In the genomic region with DNA sequence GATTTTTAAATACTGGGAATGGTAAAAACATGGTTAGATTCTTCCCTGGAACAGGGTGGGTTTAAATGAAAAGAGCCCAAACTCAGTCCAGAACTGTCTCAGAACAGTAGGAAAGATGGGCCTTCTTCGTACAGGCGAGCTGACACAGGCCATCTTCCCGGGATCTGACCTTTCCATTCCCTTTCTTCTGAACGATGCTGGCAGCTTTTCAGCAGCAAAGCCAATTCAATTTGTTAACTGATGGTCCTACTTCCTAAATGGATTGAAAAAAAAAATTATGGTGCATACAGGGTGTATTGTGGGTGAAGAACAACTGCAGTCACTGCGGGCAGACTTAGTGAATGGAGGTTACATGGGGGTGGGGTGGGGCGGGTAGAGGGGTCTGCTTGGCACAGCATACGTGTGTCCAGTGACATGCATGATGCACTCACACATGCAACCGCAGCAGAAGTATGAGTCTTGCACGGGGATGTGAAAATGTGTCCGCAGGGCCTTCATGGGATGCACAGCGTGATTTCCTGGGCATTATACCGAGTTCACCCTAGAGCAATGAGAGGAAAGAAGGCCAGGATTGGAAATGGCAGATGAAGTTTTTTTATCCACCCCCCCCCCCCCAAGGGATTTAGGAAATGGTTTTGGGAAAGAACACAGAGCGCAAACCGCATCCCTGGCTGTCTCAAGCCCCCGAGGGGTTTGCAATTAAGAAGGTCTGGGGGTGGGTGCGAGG, we compare ENCODE assay signal across 8 mouse cellular contexts. TPM values are rescaled to one million over a fixed set of nuclear protein-coding genes. Genes with fewer than 3 reads are reported as not detected.
DNase-seq lines count a peak whose midpoint lies in the region; ATAC-seq and TF ChIP-seq lines count a peak whose summit lies in the region.

No protein-coding gene starts in this region.

- TF ChIP-seq CTCF in forebrain, postnatal 0 days (IDR thresholded peaks at IDR 0.05; ENCODE audit: low read depth), result no peak

- H3K4me2 ChIP-seq in heart, embryonic 16.5 days (ENCODE audit: low read depth, low read length), result peak overlapping the region; percentile 95
- peak overlapping the region; percentile 81 for H3K4me2 ChIP-seq in forebrain, postnatal 0 days (ENCODE audit: low read depth)

- H3K27me3 ChIP-seq in heart, embryonic 16.5 days (ENCODE audit: control insufficient read depth, insufficient read depth, low read length), result no peaks in the 10 kb centered on the region
- no peaks in the 10 kb centered on the region for H3K27me3 ChIP-seq in forebrain, postnatal 0 days (ENCODE audit: insufficient read depth, low read length)

- H3K9ac ChIP-seq in heart, embryonic 16.5 days (ENCODE audit: low read length), result peak overlapping the region; percentile 81
- peak overlapping the region; percentile 78 for H3K9ac ChIP-seq in forebrain, postnatal 0 days

- ATAC-seq in heart, embryonic 16.5 days (replicated peaks; ENCODE audit: extremely low read depth, insufficient read depth, low FRiP score), result no peak; the same call in 1 of the 2 replicates
- peak; percentile 9 for ATAC-seq in forebrain, postnatal 0 days
- ATAC-seq in megakaryocyte progenitor cell, adult 5-6 weeks (replicated peaks; ENCODE audit: poor library complexity), result 0 out of 2 replicates have a peak, but pooled peaks have one; percentile 1

- no peaks in the 10 kb centered on the region for H3K9me3 ChIP-seq in heart, embryonic 16.5 days (replicated peaks; ENCODE audit: control insufficient read depth, low read length)
- no peaks in the 10 kb centered on the region for H3K9me3 ChIP-seq in forebrain, postnatal 0 days (ENCODE audit: low read length)

- H3K27ac ChIP-seq in heart, embryonic 16.5 days (ENCODE audit: low read length), result 0 out of 2 replicates have a peak overlapping the region, but pooled peaks have one; percentile 17
- peak overlapping the region; percentile 83 for H3K27ac ChIP-seq in forebrain, postnatal 0 days (ENCODE audit: low read depth, low read length)

- DNase-seq in heart, postnatal 4 days, result no peak
- DNase-seq in MN1 (ENCODE audit: low spot score), result peak; percentile 58
- DNase-seq in forebrain, postnatal 0 days, result no peak
- DNase-seq in ovary, postnatal 14 days (ENCODE audit: low spot score), result no peak
- no peak for DNase-seq in spleen, postnatal 14 days (ENCODE audit: low spot score in 2 of 2)
- DNase-seq in gastrocnemius, adult 8-10 months (ENCODE audit: low spot score in 2 of 2), result no peak

- 27% methylated on average over 16 of the region's 16 CpGs for WGBS in heart, embryonic 16.5 days
- 18% methylated on average over 16 of the region's 16 CpGs for WGBS in forebrain, postnatal 0 days

- H3K36me3 ChIP-seq in heart, embryonic 16.5 days (ENCODE audit: control insufficient read depth, insufficient read depth), result no peaks in the 10 kb centered on the region
- H3K36me3 ChIP-seq in forebrain, postnatal 0 days (ENCODE audit: insufficient read depth), result no peaks in the 10 kb centered on the region

- H3K4me1 ChIP-seq in heart, embryonic 16.5 days (ENCODE audit: control insufficient read depth, insufficient read depth, low read length), result peaks cover 3% of the 10 kb centered on the region; the same call in 1 of the 2 replicates
- peaks cover 9% of the 10 kb centered on the region for H3K4me1 ChIP-seq in forebrain, postnatal 0 days (ENCODE audit: insufficient read depth)

- peak overlapping the region; percentile 82 for H3K4me3 ChIP-seq in heart, embryonic 16.5 days (ENCODE audit: low read length)
- H3K4me3 ChIP-seq in forebrain, postnatal 0 days (ENCODE audit: low read depth, low read length), result peak overlapping the region; percentile 83

RNA-seq across cellular contexts. Expression of gene Paqr8, which starts 0.6 kb away (rescaled TPM):
- 2.0 and 2.5 TPM in 2 replicates for polyA plus RNA-seq in heart, embryonic 16.5 days (2015; fragmentation: Nextera tagmentation; extraction: Ambion mirVana)
- total RNA-seq in heart, postnatal 4 days (2021), result 1 to 10 TPM; 2.4 TPM
- 45.5 and 55.9 TPM in 2 replicates for total RNA-seq in forebrain, postnatal 0 days (2014; rRNA removed)
- 14.9 and 25.8 TPM in 2 replicates for polyA plus RNA-seq in forebrain, postnatal 0 days (2015; fragmentation: Nextera tagmentation; extraction: Ambion mirVana)
- total RNA-seq in megakaryocyte progenitor cell, adult 5-6 weeks (2015), result 1.6 and 3.9 TPM in 2 replicates
- 2.4 and 3.5 TPM in 2 replicates for total RNA-seq in megakaryocyte progenitor cell, adult 5-6 weeks (2017)
- under 1 TPM; 0.58 to 0.92 (median 0.79) TPM for total RNA-seq in gastrocnemius, adult 8-10 months (2022)
